Mouse (Mus musculus) naive thymus-derived CD4-positive, alpha-beta T cell, adult 2 months (primary cell): ENCODE data around the gene Zbtb17.

Experiments
- DNase-seq: peaks from one replicate; pipeline ENCODE4 v3.0.0-alpha.2; 2011; ENCODE audit warnings: low read depth

The Zbtb17 gene

DNA sequence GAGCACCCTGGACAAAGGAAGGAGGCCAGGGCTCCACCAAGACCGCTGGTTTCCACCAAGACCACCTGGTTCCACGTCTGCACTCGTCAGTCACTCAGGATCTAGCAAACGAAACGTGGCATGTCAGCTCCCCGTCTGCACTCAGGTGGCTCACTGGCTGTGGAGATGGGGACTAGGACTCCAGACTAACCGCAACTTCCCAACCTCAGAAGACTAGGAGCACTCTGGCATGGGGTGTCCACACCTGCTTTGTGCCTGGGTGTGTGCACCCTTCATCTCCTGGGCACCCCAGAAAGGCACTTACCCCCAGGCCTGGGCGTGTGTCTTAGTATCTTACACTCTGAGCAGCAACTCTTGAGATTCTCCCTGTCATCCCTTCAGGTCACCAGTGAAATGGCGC lies 15.3 kb downstream of the Zbtb17 start:
- no peak for DNase-seq

DNA sequence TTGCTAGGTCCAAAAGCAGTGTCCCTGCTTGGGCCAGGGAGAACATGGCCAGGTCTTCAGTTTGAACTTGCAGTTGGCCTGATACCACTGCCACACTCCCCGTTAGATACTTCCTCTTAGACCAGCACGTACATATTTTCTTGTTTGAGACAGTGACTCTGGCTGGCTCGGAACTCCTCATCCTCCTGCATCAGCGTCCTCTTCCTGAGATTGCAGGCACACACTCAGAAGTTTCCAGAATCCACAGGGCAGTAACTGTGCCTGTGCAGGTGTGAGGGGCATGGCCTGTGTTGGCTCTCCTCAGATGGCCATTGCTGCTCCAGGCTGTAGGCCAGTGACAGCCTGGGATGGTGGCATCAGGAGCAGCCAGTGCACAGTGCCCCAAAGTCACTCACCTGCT lies 16.0 kb downstream of the Zbtb17 start:
- DNase-seq: no peak

DNA sequence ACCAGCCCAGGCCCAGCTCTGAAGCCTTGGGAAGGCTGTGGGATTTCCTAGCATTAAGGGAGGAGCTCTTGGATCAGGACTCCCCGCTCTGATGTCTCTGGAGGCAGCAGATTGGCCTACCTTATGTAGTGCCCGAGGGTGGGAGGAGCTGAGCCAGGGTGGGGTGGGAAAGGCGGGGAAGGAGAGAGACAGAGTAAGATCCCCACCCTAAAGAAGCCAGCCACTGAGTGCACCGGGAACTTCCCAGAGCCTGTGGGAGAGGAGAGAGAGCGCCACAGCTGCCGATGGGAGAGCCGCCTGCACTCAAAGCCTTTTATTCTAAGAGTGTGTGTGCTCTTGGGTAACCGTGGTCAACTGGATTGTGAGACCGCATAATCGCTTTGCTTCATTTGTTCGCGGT lies 16.6 kb downstream of the Zbtb17 start:
- DNase-seq: no peak

DNA sequence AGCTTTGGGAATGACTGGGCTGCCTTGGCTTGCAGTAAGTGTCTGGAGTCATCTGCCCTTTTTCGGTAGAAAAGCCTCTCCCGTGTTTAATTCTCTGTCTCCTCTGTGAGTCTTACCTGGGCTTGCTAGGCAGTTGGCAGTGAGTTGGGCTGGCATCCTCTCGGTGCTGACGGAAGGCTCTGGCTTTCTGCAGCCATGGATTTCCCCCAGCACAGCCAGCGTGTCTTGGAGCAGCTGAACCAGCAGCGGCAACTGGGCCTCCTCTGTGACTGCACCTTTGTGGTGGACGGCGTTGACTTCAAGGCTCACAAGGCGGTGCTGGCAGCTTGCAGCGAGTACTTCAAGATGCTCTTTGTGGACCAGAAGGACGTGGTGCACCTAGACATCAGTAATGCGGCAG lies 17.1 kb downstream of the Zbtb17 start:
- no peak for DNase-seq

DNA sequence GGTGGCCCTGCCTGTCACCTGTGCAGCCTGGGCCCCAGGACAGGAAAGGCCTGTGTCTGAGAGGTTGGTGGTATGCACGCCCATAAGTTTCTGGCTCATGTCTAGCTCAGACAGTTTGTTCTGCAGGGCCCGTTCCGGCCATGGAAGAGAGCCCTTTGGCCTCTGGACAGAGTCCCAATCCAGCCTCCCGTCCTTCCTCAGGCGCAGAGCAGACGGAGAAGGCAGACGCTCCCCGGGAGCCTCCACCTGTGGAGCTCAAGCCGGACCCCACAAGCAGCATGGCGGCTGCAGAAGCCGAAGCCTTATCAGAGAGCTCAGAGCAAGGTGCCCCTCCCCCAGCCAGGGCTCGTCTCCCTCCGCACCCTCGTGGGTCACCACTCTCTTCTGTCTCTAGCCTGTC lies 19.0 kb downstream of the Zbtb17 start:
- DNase-seq: no peak

DNA sequence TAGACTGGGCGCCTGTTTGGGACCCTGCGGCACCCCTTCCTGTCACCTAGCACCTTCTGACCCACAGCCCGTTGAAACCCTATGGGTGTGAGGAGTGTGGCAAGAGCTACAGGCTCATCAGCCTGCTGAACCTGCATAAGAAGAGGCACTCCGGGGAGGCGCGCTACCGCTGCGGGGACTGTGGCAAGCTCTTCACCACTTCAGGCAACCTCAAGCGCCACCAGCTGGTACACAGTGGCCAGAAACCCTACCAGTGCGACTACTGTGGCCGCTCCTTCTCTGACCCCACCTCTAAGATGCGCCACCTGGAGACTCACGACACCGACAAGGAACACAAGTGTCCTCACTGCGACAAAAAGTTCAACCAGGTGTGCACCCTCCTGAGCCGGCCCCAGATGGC lies 20.3 kb downstream of the Zbtb17 start:
- no peak for DNase-seq

DNA sequence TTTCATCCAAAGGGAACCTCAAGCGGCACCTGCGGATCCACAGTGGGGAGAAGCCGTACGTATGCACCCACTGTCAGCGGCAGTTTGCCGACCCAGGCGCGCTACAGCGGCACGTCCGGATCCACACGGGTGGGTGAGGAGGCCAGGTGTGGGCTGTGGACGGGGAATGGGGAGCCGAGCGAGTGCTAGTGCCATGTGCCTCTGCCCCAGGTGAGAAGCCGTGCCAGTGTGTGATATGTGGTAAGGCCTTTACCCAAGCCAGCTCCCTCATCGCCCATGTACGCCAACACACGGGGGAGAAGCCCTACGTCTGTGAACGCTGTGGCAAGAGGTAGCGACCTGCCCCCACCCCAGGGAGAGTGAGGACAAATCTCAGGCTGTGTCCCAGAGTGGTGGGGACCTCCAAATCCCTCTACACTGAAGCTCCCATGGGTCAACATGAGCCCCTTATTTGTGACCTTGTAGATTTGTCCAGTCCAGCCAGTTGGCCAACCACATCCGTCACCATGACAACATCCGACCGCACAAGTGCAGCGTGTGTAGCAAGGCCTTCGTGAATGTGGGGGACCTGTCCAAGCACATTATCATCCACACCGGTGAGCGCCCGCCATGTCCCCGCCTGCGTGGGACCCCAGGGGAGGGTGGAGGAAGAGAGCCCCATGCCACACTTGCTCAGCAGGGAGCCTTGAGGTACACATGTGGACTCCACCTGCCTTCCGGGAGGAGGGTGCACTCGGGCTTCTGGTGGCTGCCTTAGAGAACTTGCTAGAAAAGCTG lies 21.2 kb downstream of the Zbtb17 start:
- no peak for DNase-seq

DNA sequence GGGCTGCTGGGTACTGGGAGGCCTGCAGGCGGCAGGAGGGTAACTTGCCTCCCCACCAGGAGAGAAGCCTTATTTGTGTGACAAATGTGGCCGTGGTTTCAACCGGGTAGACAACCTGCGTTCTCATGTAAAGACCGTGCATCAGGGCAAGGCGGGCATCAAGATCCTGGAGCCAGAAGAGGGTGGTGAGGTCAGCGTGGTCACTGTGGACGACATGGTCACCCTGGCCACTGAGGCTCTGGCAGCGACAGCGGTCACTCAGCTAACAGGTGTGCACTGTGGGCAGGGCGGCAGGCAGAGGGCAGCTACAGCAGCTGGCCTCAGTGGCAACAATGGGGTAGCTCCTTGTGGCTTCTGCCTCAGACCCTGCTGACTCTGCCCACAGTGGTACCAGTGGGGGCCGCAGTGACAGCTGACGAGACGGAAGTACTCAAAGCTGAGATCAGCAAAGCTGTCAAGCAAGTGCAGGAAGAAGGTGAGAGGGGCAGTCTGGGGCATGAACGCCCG lies 21.9 kb downstream of the Zbtb17 start:
- DNase-seq: no peak

DNA sequence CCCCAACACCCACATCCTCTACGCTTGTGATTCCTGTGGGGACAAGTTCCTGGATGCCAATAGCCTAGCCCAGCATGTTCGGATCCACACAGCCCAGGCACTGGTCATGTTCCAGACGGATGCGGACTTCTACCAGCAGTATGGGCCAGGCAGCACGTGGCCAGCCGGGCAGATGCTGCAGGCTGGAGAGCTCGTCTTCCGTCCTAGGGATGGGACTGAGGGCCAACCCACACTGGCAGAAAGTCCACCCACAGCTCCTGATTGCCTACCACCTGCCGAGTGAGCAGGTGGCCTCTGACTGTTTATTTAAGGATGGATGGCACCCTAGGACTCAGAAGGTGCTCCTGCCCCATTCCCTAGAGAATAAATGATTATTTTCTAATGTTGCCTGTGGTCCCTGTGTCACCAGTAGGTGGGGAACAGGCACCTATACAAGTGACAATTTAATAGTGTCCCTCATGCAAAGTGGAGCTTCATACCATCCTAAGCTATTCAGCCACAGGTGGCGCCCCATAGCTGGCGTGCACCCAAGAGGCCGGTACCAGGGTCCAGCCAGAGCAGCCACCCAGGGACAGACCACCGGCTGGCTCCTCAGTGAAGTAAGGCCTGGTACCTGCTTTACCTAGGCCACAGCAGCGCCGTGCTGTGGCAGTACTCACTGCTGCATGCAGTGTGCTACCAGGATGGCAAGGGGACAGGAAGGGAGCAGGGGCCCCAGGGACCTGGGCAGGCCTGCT lies 22.6 kb downstream of the Zbtb17 start:
- DNase-seq: no peak

DNA sequence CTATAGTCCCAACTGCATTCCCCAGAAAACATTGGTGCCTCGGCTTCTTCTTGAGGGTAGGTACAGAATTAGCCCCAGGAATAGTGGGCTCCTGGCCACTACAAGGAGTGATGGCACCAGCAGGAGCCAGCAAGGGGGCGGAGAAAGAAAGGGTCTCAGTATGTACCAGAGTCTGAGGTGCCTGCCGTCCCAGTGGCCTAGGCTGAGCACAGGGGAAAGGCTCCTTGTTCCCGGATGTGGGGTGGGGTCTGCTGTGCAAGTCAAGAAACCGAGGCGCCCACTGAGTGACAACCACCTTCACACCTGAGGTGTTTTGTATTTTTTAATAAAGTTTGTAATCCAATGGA lies 23.1 kb downstream of the Zbtb17 start:
- DNase-seq: no peak

DNA sequence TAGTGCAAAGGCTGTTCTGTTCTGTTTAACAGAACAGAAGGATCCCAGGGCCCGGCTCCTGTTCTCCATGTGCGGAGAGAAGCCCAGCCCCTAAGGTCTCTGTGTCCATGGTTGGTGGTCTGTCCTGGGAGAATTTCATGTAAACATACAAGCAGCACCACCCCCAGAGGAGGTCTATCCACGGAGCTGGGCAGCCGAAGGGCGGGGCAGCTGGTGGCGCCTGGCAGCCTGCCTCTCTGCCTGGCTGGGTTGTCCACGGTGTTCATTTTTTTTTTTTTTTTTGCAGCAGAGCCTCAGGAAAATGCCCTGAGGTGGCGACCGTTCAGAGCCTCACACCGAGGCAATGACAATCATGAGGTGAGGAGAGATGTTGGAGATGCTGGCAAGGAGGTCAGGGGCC lies 24.1 kb downstream of the Zbtb17 start:
- no peak for DNase-seq

DNA sequence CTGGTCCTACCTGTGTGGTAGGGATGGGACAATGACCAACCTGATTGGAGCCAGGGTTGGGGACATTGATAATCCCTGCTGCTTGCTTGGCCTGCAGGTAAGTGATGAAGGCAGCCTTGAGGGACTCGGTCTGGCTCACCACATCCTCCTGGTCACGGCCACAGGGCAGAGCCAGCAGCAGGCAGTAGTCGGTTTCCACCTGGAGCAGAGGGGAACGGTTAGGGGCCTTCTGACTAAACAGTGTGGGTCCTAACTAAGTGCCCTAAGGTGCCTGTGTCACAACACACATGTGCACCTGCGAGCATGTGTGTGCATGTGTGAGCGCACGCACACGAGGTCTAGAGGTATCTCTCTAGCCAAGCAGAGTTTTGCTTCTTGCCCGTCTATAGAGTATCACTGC lies 24.9 kb downstream of the Zbtb17 start:
- DNase-seq: no peak

DNA sequence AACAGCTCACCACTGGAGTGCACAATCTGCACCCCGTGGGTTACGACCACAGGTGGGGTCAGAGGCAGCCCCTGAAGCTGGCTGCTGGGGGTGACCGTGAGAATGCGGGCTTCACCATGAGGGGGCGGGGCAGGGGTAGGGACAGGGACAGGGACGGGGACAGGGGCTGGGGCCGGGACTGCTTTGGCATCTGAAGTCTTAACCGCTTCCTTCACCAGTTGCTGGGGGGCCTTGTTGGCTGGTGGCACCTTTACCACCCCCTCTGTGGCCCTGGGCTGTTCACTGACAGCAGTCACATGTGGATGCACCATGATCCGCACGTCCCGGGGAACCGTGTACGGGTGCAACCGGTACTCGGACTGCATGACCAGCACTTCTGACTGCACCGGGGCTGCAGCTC lies 27.0 kb downstream of the Zbtb17 start:
- no peak for DNase-seq

DNA sequence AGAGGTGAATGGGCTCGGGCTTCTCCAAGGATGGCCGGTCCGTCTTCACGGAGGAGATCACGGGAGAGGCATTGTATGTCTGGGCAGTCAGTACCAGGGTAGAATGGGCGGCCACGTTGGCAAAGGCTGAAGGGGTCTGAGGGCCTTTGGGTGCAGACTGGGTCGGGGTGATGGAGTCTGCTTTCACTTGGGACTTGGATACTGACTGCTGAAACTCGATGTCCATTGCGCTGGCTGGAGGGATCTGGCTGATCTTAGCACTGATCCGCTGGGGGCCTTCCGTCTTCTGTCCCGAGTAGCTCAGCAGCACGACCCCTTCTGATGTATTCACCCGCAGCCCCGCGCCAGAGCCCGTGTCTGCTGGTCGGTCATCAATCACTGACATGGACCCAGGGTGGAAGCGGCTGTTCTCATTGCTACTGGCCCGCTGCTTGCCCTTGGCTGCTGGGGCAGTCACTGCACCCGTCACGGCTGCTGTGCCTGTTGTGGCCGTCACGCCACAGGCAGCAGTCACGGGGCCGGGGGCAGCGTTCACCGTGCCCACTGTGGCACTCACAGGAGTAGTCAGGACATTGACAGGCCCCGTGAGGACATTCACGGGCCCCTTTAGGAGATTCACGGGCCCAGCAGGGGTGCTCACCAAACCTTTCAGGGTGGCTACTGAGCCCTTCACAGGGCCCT lies 28.3 kb downstream of the Zbtb17 start:
- no peak for DNase-seq

DNA sequence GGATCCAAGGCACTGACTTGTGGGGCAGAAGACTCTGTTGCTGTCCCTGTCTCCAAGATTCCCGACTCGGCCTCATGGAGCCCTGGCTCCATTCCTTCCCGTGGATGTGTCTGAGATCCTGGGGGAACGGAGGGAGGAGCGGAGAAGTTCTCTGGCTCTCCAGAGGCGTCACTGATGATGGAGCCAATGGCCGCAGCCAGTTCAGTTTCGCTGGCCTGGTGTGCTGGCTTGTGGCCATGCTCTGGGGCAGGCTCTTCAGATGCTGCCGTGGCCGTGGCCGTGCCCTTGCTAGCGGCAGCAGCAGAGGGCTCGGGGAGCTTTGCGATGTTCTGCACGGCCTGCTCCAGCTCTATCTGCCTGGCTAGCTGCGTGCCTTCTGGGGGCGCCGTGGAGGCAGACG lies 30.0 kb downstream of the Zbtb17 start:
- no peak for DNase-seq

DNA sequence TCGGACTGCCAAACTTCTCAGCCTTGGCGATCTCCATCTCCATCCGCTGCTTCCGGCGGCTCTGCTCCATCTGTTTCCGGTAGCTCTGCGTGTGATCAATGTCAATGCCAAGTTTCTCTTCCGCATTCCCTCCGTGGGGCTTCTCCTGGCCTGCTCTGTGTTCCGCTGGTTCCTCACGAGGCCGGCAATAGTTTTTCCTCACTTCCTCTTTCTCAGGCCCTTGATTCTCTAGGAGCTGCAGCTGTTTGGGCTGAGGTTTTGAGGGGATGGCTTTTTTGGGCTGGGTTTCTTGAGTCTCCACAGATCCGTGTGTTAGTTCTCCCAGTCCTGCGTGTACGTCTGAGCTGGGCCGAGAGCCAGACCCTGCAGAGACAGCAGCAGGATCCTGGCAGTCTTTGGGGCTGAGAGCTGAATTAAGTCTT lies 33.2 kb downstream of the Zbtb17 start:
- DNase-seq: peak; percentile 16

DNA sequence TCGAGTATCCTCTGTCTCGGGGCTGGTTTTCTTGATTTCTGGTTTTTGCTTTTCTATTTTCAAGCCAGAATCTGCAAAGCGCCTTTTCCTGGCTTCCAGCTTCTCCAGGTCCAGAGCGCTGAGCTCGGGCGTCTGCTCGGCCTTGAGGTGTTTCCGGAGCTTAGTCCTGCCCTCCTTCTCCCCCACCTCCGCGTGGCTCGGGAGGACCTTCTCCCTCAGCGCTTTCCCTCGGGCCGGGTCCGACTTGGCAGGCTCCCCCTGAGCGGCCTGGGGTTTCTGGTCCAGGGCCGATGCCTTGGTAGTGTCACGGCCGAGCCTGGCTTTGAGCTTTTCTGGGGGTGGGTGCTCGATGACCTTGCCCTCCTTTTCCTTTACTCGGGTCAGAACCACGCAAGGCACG lies 33.8 kb downstream of the Zbtb17 start:
- no peak for DNase-seq

DNA sequence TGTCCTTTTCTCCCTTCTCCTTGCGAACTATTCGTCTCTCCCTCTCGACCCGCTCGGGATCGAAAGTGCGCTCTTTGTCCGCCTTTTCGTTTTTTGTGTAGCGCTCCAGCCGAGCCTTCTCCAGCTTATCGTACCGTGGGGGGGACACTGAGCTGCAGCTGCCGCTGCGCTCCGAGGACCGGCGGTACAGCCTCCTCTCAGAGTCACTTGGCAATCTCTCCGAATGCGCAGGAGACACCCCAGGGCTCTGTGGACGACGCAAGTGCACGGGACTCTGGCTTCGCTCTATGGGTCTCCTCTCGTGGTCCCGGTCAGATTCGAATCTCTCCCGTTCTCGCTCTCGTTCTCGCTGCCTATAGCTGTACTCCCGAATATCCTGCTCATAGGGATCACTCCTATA lies 34.3 kb downstream of the Zbtb17 start:
- no peak for DNase-seq

DNA sequence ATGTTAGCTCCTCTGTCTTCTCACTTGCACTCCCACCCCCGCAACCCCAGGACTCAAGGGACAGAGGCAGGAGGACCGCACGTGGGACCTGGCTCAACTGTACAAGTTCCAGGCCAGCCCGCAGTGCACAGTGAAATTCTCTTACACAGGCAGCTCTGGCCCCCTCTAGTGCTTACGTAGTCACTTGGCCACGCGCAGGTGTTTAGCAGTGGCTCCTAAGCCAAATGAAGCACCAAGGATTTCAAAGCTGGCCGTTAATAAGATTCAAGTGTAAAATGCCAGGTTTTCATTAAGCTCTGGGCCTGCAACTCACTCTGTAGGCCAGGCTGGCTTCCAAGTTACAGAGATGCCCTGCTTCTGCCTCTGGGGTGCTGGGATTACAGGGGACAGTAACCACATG lies 35.0 kb downstream of the Zbtb17 start:
- DNase-seq: no peak

DNA sequence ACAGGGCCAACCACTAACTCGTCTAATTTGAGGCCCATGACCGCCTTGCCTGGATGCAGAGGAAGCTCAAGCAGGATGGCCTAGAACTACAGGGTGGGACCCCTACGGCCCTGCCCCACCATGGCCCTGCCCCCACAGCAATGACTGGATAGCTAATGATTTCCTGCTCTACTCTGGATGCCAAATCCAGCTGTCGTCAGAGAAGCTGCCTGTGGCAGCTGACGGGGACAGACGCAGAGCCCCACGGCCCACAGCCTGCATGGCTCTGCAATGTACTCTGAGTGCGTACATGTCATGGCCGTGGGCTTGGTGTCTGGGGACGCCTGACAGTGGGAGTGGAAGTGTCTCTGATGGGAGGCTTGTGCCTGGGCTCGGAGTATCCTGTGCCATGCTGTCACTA lies 39.6 kb downstream of the Zbtb17 start:
- DNase-seq: no peak

DNA sequence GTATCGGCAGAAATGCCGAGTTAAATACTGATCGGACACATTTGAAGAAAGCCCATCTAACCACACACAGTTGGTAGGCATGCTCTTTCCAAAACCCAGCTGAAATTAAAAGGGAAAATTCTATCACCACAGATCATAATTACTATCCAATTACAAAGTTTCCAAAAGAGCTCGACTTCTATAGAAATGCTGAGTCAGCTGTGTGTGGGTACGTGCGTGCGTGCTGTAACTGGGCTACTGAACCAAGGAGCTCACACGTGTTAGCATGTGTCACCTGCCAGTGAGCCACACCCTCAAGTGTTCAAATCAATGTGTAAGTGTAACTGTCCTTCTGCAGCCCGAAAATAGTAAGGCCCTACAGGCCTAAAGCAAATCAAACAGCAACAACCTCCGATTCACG lies 43.1 kb downstream of the Zbtb17 start:
- DNase-seq: no peak

DNA sequence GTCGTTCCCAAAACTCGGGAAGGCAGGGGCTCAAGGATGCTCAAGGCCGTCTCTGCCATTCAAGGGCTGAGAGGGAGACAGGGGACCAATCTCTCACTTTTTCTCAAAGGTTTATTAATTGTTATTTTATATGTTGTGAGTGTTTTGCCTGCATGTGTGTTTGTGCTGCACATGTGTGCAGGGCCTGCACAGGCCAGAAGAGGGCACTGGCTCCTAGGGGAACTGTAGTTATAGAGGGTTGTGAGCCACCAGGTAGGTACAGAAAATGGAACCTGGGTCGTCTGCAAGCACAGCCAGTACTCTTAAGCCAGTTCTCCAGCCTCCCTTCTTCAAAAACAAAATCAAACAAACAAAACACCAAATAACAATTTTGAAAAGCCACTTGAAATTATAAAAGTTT lies 44.2 kb downstream of the Zbtb17 start:
- DNase-seq: peak; percentile 37

DNA sequence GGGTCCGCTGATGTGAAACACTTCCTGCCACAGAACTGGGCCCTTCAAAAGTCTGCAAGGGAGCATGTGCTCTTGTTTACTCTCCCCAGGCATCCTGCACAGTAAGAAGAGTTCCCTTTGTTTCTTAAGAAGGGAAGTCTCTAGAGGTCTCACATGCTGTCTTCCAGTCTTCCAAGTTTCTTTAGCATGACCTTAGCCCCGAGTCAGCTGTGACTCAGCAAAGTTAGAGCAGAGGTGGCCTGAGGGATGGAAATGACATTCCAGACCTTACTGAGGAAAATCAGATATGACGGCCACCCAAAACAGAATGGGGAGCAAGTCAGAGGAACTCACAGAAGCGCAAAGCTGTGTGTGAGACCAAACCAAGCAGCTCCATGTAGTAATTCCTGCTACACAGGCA lies 56.2 kb downstream of the Zbtb17 start:
- no peak for DNase-seq
